Mouse (Mus musculus) stomach, postnatal 0 days (tissue): ENCODE data around the gene Thsd7a. TPM values are rescaled to one million over a fixed set of nuclear protein-coding genes. Genes with fewer than 3 reads are reported as not detected.

Experiments used
- ATAC-seq: fragments of 200-750 bp; cut with Nextera tagmentation; 2 replicates; pipeline ENCODE4 v1.8.0; 2017; ENCODE audit not compliant: low FRiP score, low TSS enrichment
- DNase-seq: peaks from one replicate; pipeline ENCODE4 v3.0.0-alpha.2; 2016; ENCODE audit warnings: low spot score
- H3K27ac ChIP-seq: fragments of 300-500 bp; sonication (generic); replicated peaks from 2 replicates; pipeline ENCODE4 v1.5.1; 2014; ENCODE audit warnings: mild to moderate bottlenecking, control low read depth
- H3K27me3 ChIP-seq: fragments of 300-500 bp; sonication (generic); 2 replicates; pipeline ENCODE4 v1.6.1; 2014; ENCODE audit warnings: low read length; ENCODE audit not compliant: control insufficient read depth, insufficient read depth
- H3K36me3 ChIP-seq: fragments of 300-500 bp; sonication (generic); 2 replicates; pipeline ENCODE4 v1.6.1; 2014; ENCODE audit warnings: low read length, mixed read lengths; ENCODE audit not compliant: control insufficient read depth, insufficient read depth
- H3K4me1 ChIP-seq: fragments of 300-500 bp; sonication (generic); replicated peaks from 2 replicates; pipeline ENCODE4 v1.6.1; 2014; ENCODE audit warnings: antibody characterized with exemption; ENCODE audit not compliant: control insufficient read depth, insufficient read depth
- H3K4me2 ChIP-seq: fragments of 300-500 bp; sonication (generic); replicated peaks from 2 replicates; pipeline ENCODE4 v1.6.1; 2014; ENCODE audit warnings: low read depth, mild to moderate bottlenecking, control low read depth, moderate library complexity
- H3K4me3 ChIP-seq: fragments of 300-500 bp; sonication (generic); 2 replicates; pipeline ENCODE4 v1.5.1; 2014; ENCODE audit warnings: low read depth, low read length, control low read depth
- H3K9ac ChIP-seq: fragments of 300-500 bp; sonication (generic); 2 replicates; pipeline ENCODE4 v1.6.1; 2014; ENCODE audit warnings: mild to moderate bottlenecking, low read length, control low read depth, mixed read lengths
- H3K9me3 ChIP-seq: fragments of 300-500 bp; sonication (generic); 2 replicates; pipeline ENCODE4 v1.6.1; 2016; ENCODE audit warnings: low read length; ENCODE audit not compliant: control insufficient read depth
- CTCF ChIP-seq: IDR thresholded peaks from 2 replicates; pipeline ENCODE4 v1.5.1; 2016; ENCODE audit warnings: antibody characterized with exemption, low read depth, mild to moderate bottlenecking, moderate library complexity
- EP300 ChIP-seq: optimal IDR thresholded peaks from 2 replicates; pipeline ENCODE3; 2016; ENCODE audit warnings: antibody characterized with exemption
- WGBS: fragments of 180-500 bp; shearing (Covaris S2); extraction: QIAGEN DNeasy Blood & Tissue Kit; methylation state at CpG from one replicate; pipeline ENCODE4 v1.1.7; 2014; 5-methylcytosine and 5-hydroxymethylcytosine counted together
- polyA plus RNA-seq: library from polyadenylated mRNA; unstranded; fragments of >200 nt; fragmentation: Nextera tagmentation; extraction: Ambion mirVana; gene quantifications from 2 replicates; pipeline ENCODE4 v1.2.1, GENCODE M21; 2015

Thsd7a gene
- polyA plus RNA-seq, 1 experiment from 2014 or later: 1.1 TPM

- no peak overlapping the region for H3K9ac ChIP-seq
These were observed 362.5 kb downstream of the Thsd7a start for GRCm38 (mm10) chr6:12386731-12387130.

GRCm38 (mm10) chr6:12385591-12385990 lies 363.6 kb downstream of the Thsd7a start:
- ATAC-seq (no peak), DNase-seq (no peak)
- H3K9me3 ChIP-seq: no peaks in the 10 kb centered on the region
- H3K4me1 ChIP-seq: no peaks in the 10 kb centered on the region
- H3K4me3 ChIP-seq: no peak overlapping the region
- TF ChIP-seq EP300 (no peak), CTCF (no peak)
- H3K9ac ChIP-seq: no peak overlapping the region
- H3K27ac ChIP-seq: no peak overlapping the region
- 37% methylated on average over 3 of the region's 3 CpGs for WGBS
- H3K4me2 ChIP-seq: no peak overlapping the region
- no peaks in the 10 kb centered on the region for H3K36me3 ChIP-seq
- H3K27me3 ChIP-seq: no peaks in the 10 kb centered on the region

More at GRCm38 (mm10) chr6:12386731-12387130, 362.5 kb downstream of the Thsd7a start:
- Histone ChIP-seq H3K27me3 (no peaks in the 10 kb centered on the region), H3K27ac (no peak overlapping the region), H3K4me3 (no peak overlapping the region), H3K4me1 (no peaks in the 10 kb centered on the region), H3K4me2 (no peak overlapping the region), H3K36me3 (no peaks in the 10 kb centered on the region), H3K9me3 (no peaks in the 10 kb centered on the region)
- TF ChIP-seq EP300 (no peak), CTCF (no peak)
- WGBS: 89% methylated on average over 1 of the region's 1 CpGs
- ATAC-seq (no peak), DNase-seq (no peak)

GRCm38 (mm10) chr6:12381136-12381778 lies 368.0 kb downstream of the Thsd7a start:
- no peak for TF ChIP-seq EP300
- no peak for TF ChIP-seq CTCF
- H3K9ac ChIP-seq: no peak overlapping the region
- no peak overlapping the region for H3K27ac ChIP-seq
- H3K4me3 ChIP-seq: no peak overlapping the region
- H3K9me3 ChIP-seq: no peaks in the 10 kb centered on the region
- no peaks in the 10 kb centered on the region for H3K27me3 ChIP-seq
- ATAC-seq: no peak
- no peak overlapping the region for H3K4me2 ChIP-seq
- H3K36me3 ChIP-seq: no peaks in the 10 kb centered on the region
- WGBS: 75% methylated on average over 6 of the region's 6 CpGs
- no peak for DNase-seq
- no peaks in the 10 kb centered on the region for H3K4me1 ChIP-seq

- TF ChIP-seq CTCF (no peak), EP300 (no peak)
These were observed 368.5 kb downstream of the Thsd7a start for GRCm38 (mm10) chr6:12380717-12381116.

GRCm38 (mm10) chr6:12358737-12359136 lies 390.5 kb downstream of the Thsd7a start:
- Histone ChIP-seq H3K9ac (no peak overlapping the region), H3K36me3 (no peaks in the 10 kb centered on the region), H3K4me2 (no peak overlapping the region), H3K4me3 (no peak overlapping the region), H3K27me3 (no peaks in the 10 kb centered on the region), H3K9me3 (no peaks in the 10 kb centered on the region), H3K27ac (no peak overlapping the region), H3K4me1 (no peaks in the 10 kb centered on the region)
- TF ChIP-seq EP300 (no peak), CTCF (no peak)
- DNase-seq: no peak
- 22% methylated on average over 2 of the region's 2 CpGs for WGBS
- no peak for ATAC-seq

More at GRCm38 (mm10) chr6:12380717-12381116, 368.5 kb downstream of the Thsd7a start:
- no peak overlapping the region for H3K4me2 ChIP-seq
- no peaks in the 10 kb centered on the region for H3K9me3 ChIP-seq
- no peak overlapping the region for H3K4me3 ChIP-seq
- no peaks in the 10 kb centered on the region for H3K27me3 ChIP-seq
- no peaks in the 10 kb centered on the region for H3K36me3 ChIP-seq
- H3K27ac ChIP-seq: no peak overlapping the region
- 90% methylated on average over 2 of the region's 2 CpGs for WGBS
- no peaks in the 10 kb centered on the region for H3K4me1 ChIP-seq
- ATAC-seq: no peak
- no peak for DNase-seq
- no peak overlapping the region for H3K9ac ChIP-seq

- no peaks in the 10 kb centered on the region for H3K4me1 ChIP-seq
- DNase-seq: no peak
- no peak overlapping the region for H3K4me3 ChIP-seq
- no peaks in the 10 kb centered on the region for H3K27me3 ChIP-seq
- H3K9me3 ChIP-seq: no peaks in the 10 kb centered on the region
- TF ChIP-seq CTCF (no peak), EP300 (no peak)
- no peak for ATAC-seq
- H3K9ac ChIP-seq: no peak overlapping the region
- no peaks in the 10 kb centered on the region for H3K36me3 ChIP-seq
- H3K27ac ChIP-seq: no peak overlapping the region
- 49% methylated on average over 2 of the region's 2 CpGs for WGBS
- H3K4me2 ChIP-seq: no peak overlapping the region
These were observed 395.6 kb downstream of the Thsd7a start for GRCm38 (mm10) chr6:12353573-12353972.
